Mouse (Mus musculus): Measurements from ENCODE around the gene Asap3.

GRCm38 (mm10) chr4:136281097-136281496 is 74.9 kb downstream of the Asap3 start:
- TF ChIP-seq CTCF (IDR thresholded peaks at IDR 0.05; ENCODE audit: control insufficient read depth, insufficient read depth, insufficient read length) (no peak), MYOG (IDR thresholded peaks at IDR 0.05; ENCODE audit: control insufficient read depth, extremely low read depth, insufficient read length) (no peak), USF1 (IDR thresholded peaks at IDR 0.05; ENCODE audit: low read depth) (no peak)

All from C2C12 (cell line).